Mouse (Mus musculus) heart, postnatal 36 days (tissue): Measurements from ENCODE around the gene Ptprg. TPM values are rescaled to one million over a fixed set of nuclear protein-coding genes. Genes with fewer than 3 reads are reported as not detected.

Experiments used
- DNase-seq, 2 experiments: peaks; one replicate each; pipeline ENCODE4 v3.0.0; 2021 to 2022
- intact Hi-C: fragments of 180-260 bp; cut with DNase I; formaldehyde crosslinking; loops from one replicate; pipeline ENCODE4 v1.15.1; 2025
- total RNA-seq, 2 experiments: library from RNA; stranded (reverse); gene quantifications; 2 replicates each; pipeline ENCODE4 v1.2.3; 2021

Gene Ptprg
- total RNA-seq, 2 experiments from 2014 or later, result 51.9 to 66.2 TPM

GRCm38 (mm10) chr14:11612426-11612825, 59.1 kb downstream of the Ptprg start:
- intact Hi-C loops, result no loop called here
- DNase-seq, result no peak

- intact Hi-C loops, result no loop called here
- DNase-seq, result no peak
Observed at GRCm38 (mm10) chr14:11613146-11613545, 59.8 kb downstream of the Ptprg start.

- intact Hi-C loops, result no loop called here
Observed at GRCm38 (mm10) chr14:11615697-11616096, 62.4 kb downstream of the Ptprg start.

GRCm38 (mm10) chr14:11617362-11617761, 64.0 kb downstream of the Ptprg start:
- DNase-seq, result peak; percentile 25 to 32
- intact Hi-C loops, result no loop called here

More at GRCm38 (mm10) chr14:11615697-11616096, 62.4 kb downstream of the Ptprg start:
- DNase-seq, result no peak

GRCm38 (mm10) chr14:11618140-11618705, 64.9 kb downstream of the Ptprg start:
- DNase-seq, result no peak
- intact Hi-C loops, result no loop called here

- intact Hi-C loops, result loop anchor here (5.0 kb wide), 1 partner anchor 42 kb away; no protein-coding TSS in a partner anchor
- no peak for DNase-seq
Observed at GRCm38 (mm10) chr14:11619606-11620005, 66.3 kb downstream of the Ptprg start.

GRCm38 (mm10) chr14:11620314-11620713, 67.0 kb downstream of the Ptprg start:
- intact Hi-C loops, result loop anchor here (5.0 kb wide), 1 partner anchor 43 kb away; no protein-coding TSS in a partner anchor

GRCm38 (mm10) chr14:11620962-11621568, 67.7 kb downstream of the Ptprg start:
- DNase-seq, result no peak
- intact Hi-C loops, result loop anchor here (5.0 kb wide), 1 partner anchor 44 kb away; no protein-coding TSS in a partner anchor

More at GRCm38 (mm10) chr14:11620314-11620713, 67.0 kb downstream of the Ptprg start:
- DNase-seq, result no peak

- intact Hi-C loops, result loop anchor here (5.0 kb wide), 1 partner anchor 46 kb away; no protein-coding TSS in a partner anchor
- DNase-seq, result no peak
Observed at GRCm38 (mm10) chr14:11623576-11623975, 70.2 kb downstream of the Ptprg start.

- no peak for DNase-seq
- intact Hi-C loops, result no loop called here
Observed at GRCm38 (mm10) chr14:11630736-11631135, 77.4 kb downstream of the Ptprg start.

- no peak for DNase-seq
- intact Hi-C loops, result no loop called here
Observed at GRCm38 (mm10) chr14:11631505-11631904, 78.2 kb downstream of the Ptprg start.

GRCm38 (mm10) chr14:11637673-11638072, 84.3 kb downstream of the Ptprg start:
- intact Hi-C loops, result loop anchor here (5.0 kb wide), 1 partner anchor 80 kb away; no protein-coding TSS in a partner anchor
- no peak for DNase-seq

- no peak for DNase-seq
- intact Hi-C loops, result loop anchor here (5.0 kb wide), 1 partner anchor 82 kb away; no protein-coding TSS in a partner anchor
Observed at GRCm38 (mm10) chr14:11639366-11639765, 86.0 kb downstream of the Ptprg start.

- no peak for DNase-seq
- intact Hi-C loops, result no loop called here
Observed at GRCm38 (mm10) chr14:11640372-11640771, 87.0 kb downstream of the Ptprg start.

- DNase-seq, result no peak
- intact Hi-C loops, result no loop called here
Observed at GRCm38 (mm10) chr14:11640996-11641395, 87.7 kb downstream of the Ptprg start.

GRCm38 (mm10) chr14:11642977-11643376, 89.6 kb downstream of the Ptprg start:
- peak in 1 of 2 experiments; percentile 17 for DNase-seq
- intact Hi-C loops, result no loop called here

- DNase-seq, result no peak
- intact Hi-C loops, result no loop called here
Observed at GRCm38 (mm10) chr14:11657374-11657773, 104.0 kb downstream of the Ptprg start.

GRCm38 (mm10) chr14:11663661-11664215, 110.4 kb downstream of the Ptprg start:
- intact Hi-C loops, result no loop called here
- no peak for DNase-seq

- DNase-seq, result no peak
- intact Hi-C loops, result no loop called here
Observed at GRCm38 (mm10) chr14:11664302-11664701, 111.0 kb downstream of the Ptprg start.

GRCm38 (mm10) chr14:11665046-11665445, 111.7 kb downstream of the Ptprg start:
- intact Hi-C loops, result no loop called here
- DNase-seq, result no peak

GRCm38 (mm10) chr14:11667762-11668161, 114.4 kb downstream of the Ptprg start:
- DNase-seq, result no peak
- intact Hi-C loops, result no loop called here

- intact Hi-C loops, result no loop called here
- DNase-seq, result no peak
Observed at GRCm38 (mm10) chr14:11670847-11671246, 117.5 kb downstream of the Ptprg start.
